ENCODE assay signal across 8 mouse cellular contexts in genomic region chr8:110168046-110168445, GRCm38 (mm10). TPM values are rescaled to one million over a fixed set of nuclear protein-coding genes. Genes with fewer than 3 reads are reported as not detected.
DNase-seq lines count a peak whose midpoint lies in the region; ATAC-seq and TF ChIP-seq lines count a peak whose summit lies in the region.

Gene Calb2 (minus strand): TSS chr8:110168210.

- WGBS in lung, embryonic 14.5 days, result under 1% methylated on average over 33 of the region's 33 CpGs
- under 1% methylated on average over 33 of the region's 33 CpGs for WGBS in kidney, embryonic 14.5 days
- WGBS in limb, embryonic 12.5 days, result under 1% methylated on average over 33 of the region's 33 CpGs
- WGBS in midbrain, embryonic 16.5 days, result under 1% methylated on average over 33 of the region's 33 CpGs

- H3K27ac ChIP-seq in lung, embryonic 14.5 days (ENCODE audit: low read depth), result no peak within 1 kb of the TSS
- no peak within 1 kb of the TSS for H3K27ac ChIP-seq in kidney, embryonic 14.5 days (ENCODE audit: low read depth, low read length)
- H3K27ac ChIP-seq in limb, embryonic 12.5 days, result no peak within 1 kb of the TSS
- no peak within 1 kb of the TSS for H3K27ac ChIP-seq in midbrain, embryonic 16.5 days (ENCODE audit: low read length)

- H3K36me3 ChIP-seq in lung, embryonic 14.5 days (ENCODE audit: insufficient read depth), result no peaks in the 10 kb centered on the region
- no peaks in the 10 kb centered on the region for H3K36me3 ChIP-seq in kidney, embryonic 14.5 days (ENCODE audit: control insufficient read depth, insufficient read depth, low read length)
- no peaks in the 10 kb centered on the region for H3K36me3 ChIP-seq in limb, embryonic 12.5 days
- H3K36me3 ChIP-seq in midbrain, embryonic 16.5 days (ENCODE audit: control insufficient read depth, insufficient read depth, low read length), result no peaks in the 10 kb centered on the region

- ATAC-seq in lung, embryonic 14.5 days (ENCODE audit: insufficient read depth), result peak; percentile 94
- ATAC-seq in kidney, embryonic 14.5 days (ENCODE audit: low FRiP score, low TSS enrichment), result peak; percentile 77
- peak; percentile 78 for ATAC-seq in limb, embryonic 12.5 days (ENCODE audit: insufficient number of reproducible peaks, insufficient read depth, low FRiP score, low TSS enrichment, low read depth)
- ATAC-seq in midbrain, embryonic 16.5 days, result peak; percentile 92

- DNase-seq in lung, embryonic 14.5 days, result peak; percentile 86
- DNase-seq in lung, postnatal 25 days (ENCODE audit: low spot score), result no peak
- peak; percentile 88 for DNase-seq in embryo, embryonic 10 days (ENCODE audit: low spot score)
- peak; percentile 78 for DNase-seq in gastrocnemius, postnatal 10 days
- DNase-seq in testis, postnatal 10 days (ENCODE audit: low spot score), result peak; percentile 79

- peaks cover 22% of the 10 kb centered on the region for H3K27me3 ChIP-seq in lung, embryonic 14.5 days (ENCODE audit: insufficient read depth, low read length)
- H3K27me3 ChIP-seq in kidney, embryonic 14.5 days (ENCODE audit: control insufficient read depth, insufficient read depth, low read length), result peaks cover 20% of the 10 kb centered on the region
- H3K27me3 ChIP-seq in limb, embryonic 12.5 days, result peaks cover 44% of the 10 kb centered on the region
- peaks cover 11% of the 10 kb centered on the region for H3K27me3 ChIP-seq in midbrain, embryonic 16.5 days (ENCODE audit: control insufficient read depth, insufficient read depth, low read depth, low read length)

- H3K9ac ChIP-seq in lung, embryonic 14.5 days, result no peak within 1 kb of the TSS
- H3K9ac ChIP-seq in kidney, embryonic 14.5 days (ENCODE audit: low read depth, low read length), result no peak within 1 kb of the TSS
- H3K9ac ChIP-seq in limb, embryonic 12.5 days (replicated peaks), result peak within 1 kb of the TSS; percentile 34; the same call in 1 of the 2 replicates
- peak within 1 kb of the TSS; percentile 70 for H3K9ac ChIP-seq in midbrain, embryonic 16.5 days (ENCODE audit: low read depth, low read length)

- peak within 1 kb of the TSS; percentile 9; the same call in 1 of the 2 replicates for H3K4me3 ChIP-seq in lung, embryonic 14.5 days (ENCODE audit: low read depth, low read length)
- no peak within 1 kb of the TSS for H3K4me3 ChIP-seq in kidney, embryonic 14.5 days (ENCODE audit: low read length)
- peak within 1 kb of the TSS; percentile 20; the same call in 1 of the 2 replicates for H3K4me3 ChIP-seq in limb, embryonic 12.5 days (replicated peaks)
- H3K4me3 ChIP-seq in midbrain, embryonic 16.5 days (ENCODE audit: low read depth, low read length), result peak within 1 kb of the TSS; percentile 40

- peak within 1 kb of the TSS; percentile 47 for H3K4me2 ChIP-seq in lung, embryonic 14.5 days
- peak within 1 kb of the TSS; percentile 27 for H3K4me2 ChIP-seq in kidney, embryonic 14.5 days (replicated peaks; ENCODE audit: low read depth, low read length)
- H3K4me2 ChIP-seq in limb, embryonic 12.5 days, result peak within 1 kb of the TSS; percentile 48
- H3K4me2 ChIP-seq in midbrain, embryonic 16.5 days (ENCODE audit: low read length), result peak within 1 kb of the TSS; percentile 69

- peak; percentile 70 for TF ChIP-seq CTCF in lung, embryonic 14.5 days (IDR thresholded peaks at IDR 0.05; ENCODE audit: low read depth)

- H3K9me3 ChIP-seq in lung, embryonic 14.5 days (ENCODE audit: low read depth, low read length), result no peaks in the 10 kb centered on the region
- H3K9me3 ChIP-seq in kidney, embryonic 14.5 days (ENCODE audit: control insufficient read depth, low read length), result no peaks in the 10 kb centered on the region
- H3K9me3 ChIP-seq in limb, embryonic 12.5 days, result no peaks in the 10 kb centered on the region
- no peaks in the 10 kb centered on the region for H3K9me3 ChIP-seq in midbrain, embryonic 16.5 days (replicated peaks; ENCODE audit: control insufficient read depth, low read length, poor library complexity, severe bottlenecking)

- H3K4me1 ChIP-seq in lung, embryonic 14.5 days (ENCODE audit: insufficient read depth), result no peaks in the 10 kb centered on the region
- no peaks in the 10 kb centered on the region for H3K4me1 ChIP-seq in kidney, embryonic 14.5 days (ENCODE audit: control insufficient read depth, insufficient read depth, low read length)
- no peaks in the 10 kb centered on the region for H3K4me1 ChIP-seq in limb, embryonic 12.5 days (replicated peaks)
- peaks cover 7% of the 10 kb centered on the region for H3K4me1 ChIP-seq in midbrain, embryonic 16.5 days (ENCODE audit: control insufficient read depth, insufficient read depth, low read length)

RNA-seq across cellular contexts. Expression of gene Calb2, which starts in this region (rescaled TPM):
- 22.7 and 23.0 TPM in 2 replicates for polyA plus RNA-seq in lung, embryonic 14.5 days (2014; fragmentation: Nextera tagmentation; extraction: Ambion mirVana)
- total RNA-seq in gastrocnemius, postnatal 10 days (2021), result under 1 TPM; 0.38 to 0.65 TPM
- 0.13 TPM in 1 of 2 replicates, not detected in the other for polyA plus RNA-seq in kidney, embryonic 14.5 days (2014; fragmentation: Nextera tagmentation; extraction: Ambion mirVana)
- 15.5 and 31.0 TPM in 2 replicates for polyA plus RNA-seq in limb, embryonic 12.5 days (2016; fragmentation: Nextera tagmentation; extraction: Ambion mirVana)
- polyA plus RNA-seq in midbrain, embryonic 16.5 days (2015; fragmentation: Nextera tagmentation; extraction: Ambion mirVana), result 290 and 313 TPM in 2 replicates

Comparison
In these comparisons a context has a peak if more than half of its experiments do, and no peak if none do; other contexts are left out.
1. RNA of gene Calb2 (polyA plus RNA-seq): 290 to 313 TPM in midbrain, embryonic 16.5 days, 22.7 to 23.0 TPM in lung, embryonic 14.5 days and 15.5 to 31.0 TPM in limb, embryonic 12.5 days; 0.13 TPM in kidney, embryonic 14.5 days; every median in the first group is over 10 times any median in the second.
2. Peak in DNase-seq in gastrocnemius, postnatal 10 days; RNA of the gene not detected or under 1 TPM.
3. Peak in ATAC-seq and H3K4me2 ChIP-seq in kidney, embryonic 14.5 days; RNA of the gene not detected or under 1 TPM.
4. H3K9ac ChIP-seq: peak in limb, embryonic 12.5 days (single experiment) and midbrain, embryonic 16.5 days (single experiment); none in lung, embryonic 14.5 days (single experiment) and kidney, embryonic 14.5 days (single experiment).
5. Peak in every context shown above with its lines, with median percentiles within 50 percentile points of each other: ATAC-seq and H3K4me2 ChIP-seq.